Mouse (Mus musculus) frontal cortex, postnatal 25 days (tissue): ENCODE results near the gene Exoc7.

Experiments
- DNase-seq, 2 experiments: peaks; one replicate each; pipeline ENCODE4 v3.0.0; 2022; ENCODE audit warnings: low spot score in 2 of 2

Gene Exoc7

DNA sequence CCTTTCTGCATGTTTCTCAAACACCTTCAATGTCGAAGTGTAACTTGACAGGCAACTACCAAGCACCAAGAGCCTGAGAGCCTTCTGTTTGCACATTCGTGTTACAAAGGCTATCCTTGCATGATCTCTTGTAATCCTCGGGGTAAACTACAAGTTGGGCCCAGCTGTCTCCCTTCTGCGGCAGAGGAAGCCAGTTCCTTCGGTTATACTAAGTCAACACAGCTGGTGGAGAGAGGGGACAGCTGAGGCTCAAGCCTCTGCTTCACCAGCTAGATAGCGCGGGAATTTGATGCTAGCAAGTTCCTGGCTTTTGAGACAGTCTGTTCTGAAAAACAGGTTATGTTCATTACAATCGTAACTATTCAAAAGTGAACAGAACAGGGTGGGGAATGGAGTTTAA is 5.3 kb upstream of the Exoc7 start:
- no peak for DNase-seq

DNA sequence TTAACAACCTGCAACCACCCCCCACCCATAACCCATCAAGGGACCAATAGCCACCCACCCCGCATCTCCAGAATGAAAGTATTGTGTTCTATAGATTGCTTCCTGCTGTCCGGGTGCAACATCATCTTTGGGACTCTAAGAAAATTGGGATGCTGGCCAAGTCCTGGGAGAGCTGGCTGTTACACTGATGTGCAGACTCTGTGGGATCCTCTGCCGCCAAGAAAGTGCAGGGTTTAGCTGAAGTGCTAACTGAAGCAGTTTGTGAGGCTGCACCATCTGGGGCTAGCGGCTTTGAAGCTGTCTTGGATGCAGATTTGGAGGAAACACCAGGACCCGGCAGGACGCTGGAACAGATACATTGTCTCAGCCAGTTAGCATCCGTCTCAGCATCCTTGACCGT is 4.1 kb upstream of the Exoc7 start:
- no peak for DNase-seq

DNA sequence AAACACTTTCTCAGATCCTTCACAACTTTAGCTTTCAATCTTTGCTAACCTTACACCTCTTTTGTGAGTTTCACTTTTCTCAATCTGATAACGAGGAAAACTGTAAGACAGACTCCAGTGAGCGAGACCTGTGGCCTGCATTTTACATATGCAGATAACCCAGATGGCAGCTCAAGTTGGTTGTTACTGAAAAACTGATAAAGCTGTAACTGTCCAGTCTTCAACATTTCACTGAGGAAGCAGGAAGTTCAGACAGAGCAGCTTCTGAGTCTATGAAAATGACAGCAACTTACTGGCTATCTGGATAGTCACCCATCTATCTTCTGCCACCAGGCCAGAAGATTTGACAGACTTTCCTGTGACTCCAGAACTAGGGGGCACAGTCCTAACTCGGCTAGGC is 2.6 kb upstream of the Exoc7 start:
- no peak for DNase-seq

DNA sequence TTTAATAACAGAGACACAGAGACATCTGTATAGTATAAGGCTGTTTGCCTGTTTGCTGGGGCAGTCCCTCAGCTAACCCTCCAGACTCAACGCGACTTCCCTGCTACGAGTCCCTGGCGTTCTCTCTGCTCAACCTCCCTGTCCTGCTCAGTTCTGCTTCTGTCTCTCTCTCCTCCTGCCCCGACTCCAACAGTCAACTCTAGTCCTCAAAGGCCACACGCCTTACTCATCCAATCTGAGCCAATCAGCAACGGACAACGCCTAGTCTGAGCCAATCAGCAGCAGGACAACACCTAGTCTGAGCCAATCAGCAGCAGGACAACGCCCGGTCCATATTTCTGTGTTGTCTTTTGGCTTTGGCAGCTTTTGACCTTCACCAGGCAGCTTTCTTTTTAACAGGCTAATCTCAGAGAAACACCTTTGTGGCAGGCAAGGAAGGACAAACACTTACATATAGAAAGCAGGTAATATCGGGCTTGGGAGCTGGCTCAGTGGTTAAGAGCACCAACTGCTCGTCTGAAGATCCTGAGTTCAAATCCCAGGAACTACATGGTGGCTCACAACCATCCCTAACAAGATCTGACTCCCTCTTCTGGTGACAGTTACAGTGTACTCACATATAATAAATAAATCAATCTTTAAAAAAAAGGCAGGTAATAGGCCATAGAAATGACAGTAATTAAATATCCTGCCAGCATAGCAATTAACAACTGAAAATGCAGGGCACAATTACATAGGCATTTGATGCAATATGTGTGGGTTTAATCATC is 914 bp upstream of the Exoc7 start:
- DNase-seq, result no peak

DNA sequence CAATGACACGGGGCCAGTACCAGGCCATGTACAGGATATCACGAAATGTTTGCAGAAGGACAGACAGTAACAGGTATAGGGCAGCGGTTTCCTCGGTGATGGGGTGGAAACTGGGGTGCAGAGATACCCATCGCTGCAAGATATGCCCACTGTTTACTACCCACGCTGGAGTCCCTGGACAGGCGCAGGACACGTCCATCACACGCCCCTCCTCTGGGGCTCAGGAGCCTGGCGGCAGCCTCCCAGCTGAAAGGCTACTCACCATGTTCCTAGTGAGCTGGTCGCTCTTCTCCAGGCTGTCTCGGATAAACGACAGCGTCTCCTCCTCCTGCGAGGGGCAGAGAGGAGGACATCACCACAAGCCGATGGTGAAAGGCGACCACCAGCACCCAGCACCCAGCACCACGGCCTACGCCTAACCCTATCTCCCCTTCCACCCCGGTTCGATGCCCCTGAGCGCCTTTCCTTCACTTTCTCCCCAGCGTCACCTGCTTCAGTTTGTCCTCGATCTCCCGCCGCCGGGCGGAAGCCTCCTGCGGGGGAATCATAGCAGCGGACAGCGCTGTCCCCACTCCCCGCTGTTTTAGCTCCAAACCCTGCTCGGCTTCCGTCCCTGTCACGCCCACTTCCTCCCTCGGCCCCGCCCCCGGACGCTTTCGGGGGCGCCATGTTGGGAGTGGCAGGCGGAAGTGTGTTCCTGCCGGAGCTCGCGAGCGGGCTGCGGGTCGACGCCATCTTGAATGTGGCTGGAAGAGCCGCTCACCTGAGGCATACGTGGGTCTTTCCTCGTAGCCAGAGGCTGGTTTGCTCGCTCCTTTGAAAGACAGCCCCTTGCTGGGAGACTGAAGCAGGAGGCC is 679 bp downstream of the Exoc7 start:
- DNase-seq, result peak; percentile 67 to 87

DNA sequence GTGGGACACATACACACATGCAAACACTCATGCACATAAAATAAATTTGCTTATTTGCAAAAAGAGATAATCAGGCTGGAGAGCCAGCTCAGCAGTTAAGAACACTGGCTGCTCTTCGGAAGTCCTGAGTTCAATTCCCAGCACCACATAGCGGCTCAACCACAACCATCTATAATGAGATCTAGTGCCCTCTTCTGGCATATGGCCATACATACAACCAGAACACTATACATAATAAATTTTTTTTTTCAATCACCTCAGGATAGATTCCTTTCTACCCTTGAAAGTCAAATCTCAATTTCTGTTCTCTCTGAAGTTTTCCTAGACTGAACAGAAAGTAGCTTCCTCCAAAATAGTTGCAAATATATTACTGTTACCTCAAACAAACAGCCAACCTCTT is 1.6 kb downstream of the Exoc7 start:
- DNase-seq, result no peak

DNA sequence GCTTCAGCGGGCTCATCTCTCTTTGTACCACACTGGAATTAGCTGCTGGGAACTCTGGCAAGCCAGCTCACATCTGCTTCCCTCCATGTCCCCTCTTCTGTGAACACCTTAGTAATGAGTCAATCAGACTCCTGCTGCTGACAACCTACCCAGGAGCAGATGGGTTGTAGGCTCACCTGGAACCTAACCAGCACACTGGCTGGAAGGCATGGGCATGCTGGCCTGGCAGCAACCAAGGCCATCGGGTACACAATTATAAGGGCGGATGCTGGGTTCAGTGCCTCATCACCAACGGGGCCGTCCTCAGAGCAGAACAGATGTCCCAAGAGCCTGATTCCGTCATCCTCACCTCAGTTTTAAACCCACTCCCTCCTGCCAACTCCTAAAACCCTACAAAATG is 8.4 kb downstream of the Exoc7 start:
- no peak for DNase-seq

DNA sequence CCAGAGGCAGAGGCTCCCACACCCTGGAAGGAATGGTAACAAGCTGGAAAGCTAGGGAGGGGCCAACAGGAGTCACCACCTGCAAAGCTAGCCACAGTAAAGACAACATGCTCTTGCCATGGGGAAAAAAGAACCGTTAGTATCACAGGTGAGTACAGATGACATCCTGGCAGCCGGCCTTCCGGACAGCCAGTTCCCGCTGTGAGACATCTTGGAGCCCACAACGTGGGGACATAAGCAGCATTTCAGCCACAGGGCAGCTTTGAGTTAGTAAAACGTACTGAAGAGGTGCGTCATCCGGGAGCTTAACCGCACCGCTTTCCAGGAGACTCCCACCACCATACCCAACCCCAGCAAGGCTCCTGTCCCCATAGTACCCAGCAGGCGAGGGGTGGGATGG is 8.8 kb downstream of the Exoc7 start:
- DNase-seq, result no peak

DNA sequence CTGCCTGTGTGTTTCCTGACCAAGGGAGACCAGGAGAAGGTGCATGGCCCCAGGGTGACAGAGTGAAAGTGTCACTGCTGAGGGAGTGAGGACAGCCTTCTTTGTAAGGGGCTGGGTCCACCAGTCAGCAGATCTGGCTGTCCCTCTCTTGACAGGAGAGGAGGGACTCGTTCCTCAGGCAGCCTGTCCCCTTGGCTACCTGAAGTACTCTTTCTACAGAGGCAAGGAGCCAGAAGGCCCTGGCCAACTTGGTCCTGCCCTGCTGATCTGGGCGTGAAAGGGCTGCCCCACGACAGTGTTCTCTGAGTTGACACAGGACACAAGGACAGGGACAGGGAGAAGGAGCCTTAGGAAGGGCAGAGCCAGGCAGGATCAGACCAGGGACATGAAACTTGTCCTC is 10.0 kb downstream of the Exoc7 start:
- DNase-seq, result no peak

DNA sequence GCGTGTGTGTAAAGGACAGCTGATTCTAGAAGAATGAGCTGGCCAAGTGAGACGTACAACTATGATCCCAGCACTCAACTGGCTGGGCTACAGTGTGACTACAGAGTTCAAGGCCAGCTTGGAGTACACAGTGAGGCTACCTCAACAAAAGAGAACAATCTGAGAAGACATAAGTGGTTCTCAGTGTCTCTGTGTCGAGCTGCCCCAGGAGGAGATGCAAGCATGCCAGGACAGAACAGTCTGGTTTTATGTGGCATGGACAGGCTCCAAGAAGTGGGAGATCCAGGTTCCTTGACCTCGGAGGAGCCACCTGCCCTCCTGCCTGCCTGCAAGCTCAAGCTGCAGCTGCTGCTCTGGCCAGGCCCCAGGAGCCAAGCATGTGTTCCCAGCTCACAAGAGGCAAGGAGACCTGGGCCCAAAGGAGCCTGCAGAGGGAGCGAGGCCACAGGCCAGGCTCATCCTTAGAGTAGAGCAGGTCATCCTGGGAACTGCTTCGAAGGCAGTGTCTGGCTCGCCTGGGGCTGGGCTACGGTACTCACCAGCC is 10.8 kb downstream of the Exoc7 start:
- no peak for DNase-seq

DNA sequence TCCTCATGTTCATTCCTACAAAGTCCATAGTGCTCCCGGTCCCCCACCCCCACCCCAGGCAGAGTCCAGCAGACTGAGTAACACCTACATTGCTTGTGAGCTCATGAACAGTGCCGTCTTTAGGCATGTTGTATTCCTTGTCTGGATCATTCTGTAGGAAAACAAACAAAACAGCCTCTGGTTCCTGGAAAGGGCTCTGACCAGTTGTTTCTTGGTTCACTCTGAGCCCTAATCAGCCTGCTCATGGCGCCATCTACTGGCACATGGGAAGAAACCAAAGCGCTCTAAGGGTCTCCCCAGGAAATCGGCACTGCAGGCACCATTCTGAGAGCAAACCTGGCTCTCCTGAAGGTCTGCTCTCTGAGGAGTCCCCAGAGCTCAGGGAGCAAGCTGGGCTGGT is 12.7 kb downstream of the Exoc7 start:
- peak in 1 of 2 experiments; percentile 35 for DNase-seq

DNA sequence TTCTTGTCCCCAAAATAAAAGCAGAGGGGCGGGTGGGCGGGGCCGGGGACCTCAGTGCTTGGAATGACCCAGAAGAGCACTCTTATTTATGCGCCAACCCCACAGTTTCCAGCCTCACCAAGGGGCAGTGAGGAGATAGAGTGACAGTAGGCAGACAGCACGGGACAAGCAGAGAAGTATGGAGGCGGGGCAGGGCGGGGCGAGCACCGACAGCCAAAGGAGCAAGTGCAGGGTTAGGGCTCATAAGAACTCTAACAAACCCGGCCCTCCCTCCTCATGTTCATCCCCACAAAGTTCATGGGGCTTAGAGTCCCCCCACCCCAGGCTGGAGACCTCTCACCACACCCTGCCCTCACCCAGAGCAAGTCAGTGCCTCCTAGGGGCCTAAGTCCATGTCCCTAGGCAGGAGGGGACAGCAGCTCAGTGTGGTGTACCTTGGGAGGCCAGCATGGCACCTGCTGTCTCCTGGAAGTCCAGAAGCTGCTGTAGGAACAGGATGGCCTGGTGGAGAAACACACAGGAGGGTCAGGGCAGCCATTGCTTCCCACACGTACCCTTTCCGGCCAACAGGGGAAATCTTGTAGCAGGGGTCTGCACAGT is 13.4 kb downstream of the Exoc7 start:
- DNase-seq, result no peak

DNA sequence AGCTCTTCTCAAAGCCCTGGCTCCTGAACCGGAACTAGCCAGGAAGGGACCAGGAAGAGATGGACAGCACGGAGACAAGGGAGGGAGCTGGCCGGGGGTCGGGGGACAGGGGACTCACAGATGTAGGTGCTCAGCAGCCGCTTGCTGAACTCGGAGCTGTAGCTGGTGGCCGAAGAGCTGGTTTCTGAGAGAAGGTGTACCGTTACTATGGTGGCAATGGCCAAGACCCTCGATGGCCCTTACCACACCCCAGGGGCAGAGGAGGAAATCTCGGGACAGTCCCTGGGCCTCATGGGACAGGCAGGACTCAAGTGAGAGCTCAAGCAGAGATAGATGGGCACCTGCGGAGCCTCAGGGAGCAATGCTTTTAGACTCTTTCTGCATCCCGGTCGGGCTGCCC is 14.6 kb downstream of the Exoc7 start:
- DNase-seq, result no peak

DNA sequence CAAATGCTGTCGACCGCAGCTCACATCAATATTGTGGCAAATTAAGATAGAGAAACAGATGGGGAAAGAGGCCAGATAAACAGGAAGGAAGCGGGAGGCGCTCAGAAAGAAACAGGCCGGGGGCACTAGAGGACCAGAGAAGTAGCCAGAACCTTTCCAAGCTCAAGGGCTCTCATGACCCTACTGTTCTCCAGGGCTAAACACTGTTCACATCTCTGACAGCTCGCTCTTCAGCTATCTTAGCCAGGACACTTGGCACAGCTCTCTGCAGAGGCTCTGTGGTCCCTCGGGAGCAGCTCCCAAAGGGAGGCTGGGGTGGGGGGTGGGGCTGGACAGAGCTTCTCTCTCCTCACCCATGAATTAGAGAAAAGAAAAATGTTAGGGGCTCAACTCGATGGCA is 16.5 kb downstream of the Exoc7 start:
- DNase-seq, result no peak

DNA sequence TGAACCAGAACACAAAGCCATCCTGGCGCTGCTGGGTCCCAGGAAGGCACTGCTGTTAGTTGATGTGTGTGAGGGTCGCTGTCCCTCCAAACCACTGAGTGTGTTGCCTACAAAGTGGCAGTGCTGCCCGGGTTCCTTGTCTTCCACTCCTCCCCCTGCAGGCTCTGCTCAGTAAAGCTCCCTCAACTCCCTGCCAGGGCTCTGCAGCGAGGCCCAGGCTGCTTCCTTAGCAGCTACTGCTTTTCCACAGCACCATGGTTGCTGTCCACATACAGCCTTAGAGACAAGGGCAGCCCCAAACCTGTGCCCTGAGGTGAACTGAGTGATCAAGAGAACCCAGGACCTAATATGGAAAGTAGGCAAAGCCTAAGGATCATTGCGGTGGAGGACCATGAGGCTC is 19.7 kb downstream of the Exoc7 start:
- no peak for DNase-seq

DNA sequence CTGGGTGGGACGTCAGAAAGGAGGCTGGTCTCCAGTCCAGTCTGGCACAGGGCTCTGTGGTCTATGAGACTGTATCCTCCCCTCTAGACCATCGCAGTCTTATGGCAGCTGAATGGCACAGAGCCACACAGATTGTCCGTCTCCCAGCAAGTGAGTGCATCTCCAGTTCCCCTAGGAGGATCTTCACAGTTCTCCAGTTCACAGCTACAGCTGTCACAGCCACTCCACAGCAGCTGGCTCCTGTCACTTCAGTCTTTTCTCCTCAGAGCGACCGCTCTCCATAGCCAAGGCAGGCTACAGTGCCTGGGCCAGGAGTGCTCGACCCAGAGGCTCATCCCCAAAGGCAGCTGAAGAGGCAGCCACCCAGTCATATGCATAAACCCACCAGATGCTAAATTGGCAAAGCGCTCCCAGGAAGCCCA is 21.3 kb downstream of the Exoc7 start:
- DNase-seq, result no peak

DNA sequence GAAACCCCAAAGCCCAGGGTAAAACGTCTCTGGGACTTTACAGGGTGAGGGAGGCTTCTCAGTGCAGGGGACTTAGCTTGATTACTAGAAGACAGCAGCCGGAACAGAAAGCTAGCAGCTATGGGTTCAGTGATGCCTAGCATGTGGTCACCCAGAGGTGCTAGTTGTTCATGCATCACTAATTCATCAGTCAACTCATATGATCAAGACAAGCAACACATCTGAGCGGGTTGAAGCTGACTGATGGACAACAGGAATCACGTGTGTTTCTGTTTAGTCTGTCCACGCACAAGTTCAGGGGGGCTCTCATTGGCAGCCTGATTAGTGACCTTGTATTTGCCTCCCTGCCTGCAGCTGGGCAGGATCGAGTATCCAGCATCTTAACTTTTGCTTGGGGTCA is 23.1 kb downstream of the Exoc7 start:
- DNase-seq, result no peak

DNA sequence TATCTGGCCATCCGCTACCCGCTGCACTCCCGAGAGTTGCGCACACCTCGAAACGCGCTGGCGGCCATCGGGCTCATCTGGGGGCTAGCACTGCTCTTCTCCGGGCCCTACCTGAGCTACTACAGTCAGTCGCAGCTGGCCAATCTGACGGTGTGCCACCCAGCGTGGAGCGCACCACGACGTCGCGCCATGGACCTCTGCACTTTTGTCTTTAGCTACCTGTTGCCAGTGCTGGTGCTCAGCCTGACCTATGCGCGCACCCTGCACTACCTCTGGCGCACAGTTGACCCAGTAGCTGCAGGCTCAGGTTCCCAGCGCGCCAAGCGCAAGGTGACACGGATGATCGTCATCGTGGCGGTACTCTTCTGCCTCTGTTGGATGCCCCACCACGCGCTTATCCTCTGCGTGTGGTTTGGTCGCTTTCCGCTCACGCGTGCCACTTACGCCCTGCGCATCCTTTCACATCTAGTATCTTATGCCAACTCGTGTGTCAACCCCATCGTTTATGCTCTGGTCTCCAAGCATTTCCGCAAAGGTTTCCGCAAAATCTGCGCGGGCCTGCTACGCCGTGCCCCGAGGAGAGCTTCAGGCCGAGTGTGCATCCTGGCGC is 24.0 kb downstream of the Exoc7 start:
- no peak for DNase-seq

DNA sequence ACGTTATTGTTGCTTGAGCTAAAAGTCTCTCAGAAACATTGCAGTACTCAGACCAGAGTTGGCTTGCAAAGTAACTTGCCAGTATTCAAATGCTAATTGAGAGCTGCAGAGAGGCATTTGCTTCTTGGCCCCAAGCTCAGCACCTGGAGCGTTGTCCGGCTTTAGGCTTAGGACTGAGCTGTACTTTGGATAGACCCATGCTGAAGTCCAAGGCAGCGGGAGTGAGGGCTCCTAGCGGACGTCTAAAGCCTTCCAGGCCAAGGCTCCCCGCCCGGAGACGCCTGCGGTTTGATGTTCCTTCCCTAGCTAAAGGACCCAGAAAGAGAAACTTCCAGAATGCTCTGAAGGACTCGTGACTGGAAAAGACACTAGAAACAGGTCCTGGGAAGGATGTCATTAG is 24.9 kb downstream of the Exoc7 start:
- no peak for DNase-seq

DNA sequence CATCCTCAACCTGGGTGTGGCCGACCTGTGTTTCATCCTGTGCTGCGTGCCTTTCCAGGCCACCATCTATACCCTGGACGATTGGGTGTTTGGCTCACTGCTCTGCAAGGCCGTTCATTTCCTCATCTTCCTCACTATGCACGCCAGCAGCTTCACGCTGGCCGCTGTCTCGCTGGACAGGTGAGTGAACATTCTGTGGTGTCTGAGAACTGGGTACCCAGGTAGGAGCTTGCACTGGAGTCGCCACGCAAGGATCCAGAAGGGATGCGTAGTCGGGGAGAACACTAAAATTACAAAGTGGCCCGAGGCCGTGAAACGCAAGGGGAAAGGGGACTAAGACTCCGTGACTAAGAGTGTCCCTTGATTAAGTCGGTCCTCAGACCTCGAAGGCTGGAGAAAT is 25.4 kb downstream of the Exoc7 start:
- no peak for DNase-seq

DNA sequence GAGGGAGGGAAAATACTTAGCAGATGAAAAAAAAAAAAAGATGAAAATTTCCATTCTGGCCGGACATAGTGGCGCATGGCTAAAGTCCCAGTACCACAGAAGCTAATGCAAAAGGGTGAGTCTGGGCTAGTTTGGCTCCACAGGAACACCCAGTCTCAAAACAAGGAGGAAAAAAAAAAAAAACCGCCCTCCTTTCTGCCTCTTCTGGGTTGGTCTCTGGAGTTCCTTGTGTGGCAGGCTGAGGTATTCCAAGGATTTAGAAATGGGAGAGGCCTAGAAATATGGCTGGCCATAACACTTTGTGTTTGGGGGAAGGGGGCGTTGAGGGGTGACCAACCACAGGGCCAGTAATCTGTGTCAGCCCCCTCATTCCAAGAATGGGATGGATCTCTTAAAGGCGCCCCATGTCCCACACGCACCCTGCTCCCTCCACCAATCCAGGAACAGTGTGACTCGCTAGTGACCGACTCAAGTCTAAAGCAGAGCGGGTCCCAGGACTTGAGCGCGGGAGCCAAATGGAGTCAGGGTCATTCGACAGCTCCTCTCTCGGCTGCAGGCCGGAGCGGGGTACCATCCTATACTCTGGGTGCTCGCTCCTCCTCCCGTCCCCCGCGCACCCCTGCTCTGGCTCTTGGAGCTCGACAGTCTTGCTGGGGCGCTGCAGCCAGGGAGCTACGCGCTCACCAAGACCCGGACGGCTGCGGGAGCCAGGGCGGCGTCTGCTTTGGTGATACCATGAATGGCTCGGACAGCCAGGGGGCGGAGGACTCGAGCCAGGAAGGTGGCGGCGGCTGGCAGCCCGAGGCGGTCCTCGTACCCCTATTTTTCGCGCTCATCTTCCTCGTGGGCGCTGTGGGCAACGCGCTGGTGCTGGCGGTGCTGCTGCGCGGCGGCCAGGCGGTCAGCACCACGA is 26.0 kb downstream of the Exoc7 start, which contains the start of gene Galr2:
Gene Galr2 (plus strand): TSS at position 189 of the 913 bp plus-strand sequence.
- no peak for DNase-seq
